Mouse (Mus musculus) C2C12 (cell line): ENCODE data around the gene Efnb2.

Source experiments
- CEBPB ChIP-seq: IDR thresholded peaks from one replicate; pipeline ENCODE4 v1.6.1; 2011; ENCODE audit warnings: low read depth, mild to moderate bottlenecking, control low read depth, moderate library complexity
- CTCF ChIP-seq: IDR thresholded peaks from one replicate; pipeline ENCODE4 v1.5.1; 2011; ENCODE audit not compliant: control insufficient read depth, insufficient read depth, insufficient read length
- MAX ChIP-seq: IDR thresholded peaks from one replicate; pipeline ENCODE4 v1.6.1; 2011; ENCODE audit warnings: mild to moderate bottlenecking, control low read depth
- MYOD1 ChIP-seq: IDR thresholded peaks from one replicate; pipeline ENCODE4 v1.6.1; 2011; ENCODE audit warnings: low read depth; ENCODE audit not compliant: control insufficient read depth, insufficient read length
- MYOG ChIP-seq: IDR thresholded peaks from one replicate; pipeline ENCODE4 v1.6.1; 2011; ENCODE audit not compliant: control insufficient read depth, insufficient read length; ENCODE audit errors: extremely low read depth
- USF1 ChIP-seq: IDR thresholded peaks from one replicate; pipeline ENCODE4 v1.6.1; 2011; ENCODE audit warnings: low read depth, mild to moderate bottlenecking, control low read depth, moderate library complexity

GRCm38 (mm10) chr8:8660307-8661098 lies 539 bp downstream of the Efnb2 start:
- no peak for TF ChIP-seq CTCF
- TF ChIP-seq USF1 = no peak
- no peak for TF ChIP-seq MAX
- TF ChIP-seq MYOG = no peak
- TF ChIP-seq CEBPB = no peak
- TF ChIP-seq MYOD1 = no peak
